Mouse (Mus musculus): ENCODE measurements around the gene Mrpl20. TPM values are rescaled to one million over a fixed set of nuclear protein-coding genes. Genes with fewer than 3 reads are reported as not detected.
A peak's percentile ranks its signal among the peaks of the same experiment; 100 is the strongest.

The Mrpl20 gene
- polyA plus RNA-seq, 1 experiment from 2014 or later, result 186 TPM

- H3K27me3 ChIP-seq (replicated peaks; ENCODE audit: insufficient read depth, low read length), result no peaks in the 10 kb centered on the region
- TF ChIP-seq EP300 (IDR thresholded peaks at IDR 0.05) (no peak), CTCF (IDR thresholded peaks at IDR 0.05) (no peak)
- H3K9ac ChIP-seq (replicated peaks; ENCODE audit: low read depth), result peak overlapping the region; percentile 78
- peak overlapping the region; percentile 98 for H3K4me2 ChIP-seq (replicated peaks; ENCODE audit: low read depth, low read length)
- H3K9me3 ChIP-seq (ENCODE audit: low read length), result no peaks in the 10 kb centered on the region
- H3K4me1 ChIP-seq (ENCODE audit: insufficient read depth, low read depth, low read length), result peaks cover 6% of the 10 kb centered on the region; the same call in 1 of the 2 replicates
- DNase-seq (ENCODE audit: low spot score) (no peak), ATAC-seq (peak; percentile 7; the same call in 1 of the 2 replicates)
- under 1% methylated on average over 25 of the region's 25 CpGs for WGBS
- peak overlapping the region; percentile 71 for H3K27ac ChIP-seq (ENCODE audit: low read length)
- H3K36me3 ChIP-seq (ENCODE audit: insufficient read depth, low read length), result no peaks in the 10 kb centered on the region
- peak overlapping the region; percentile 76 for H3K4me3 ChIP-seq (ENCODE audit: low read depth, low read length)
Observed at GRCm38 (mm10) chr4:155831831-155832230, 29.2 kb downstream of the Mrpl20 start.

GRCm38 (mm10) chr4:155832321-155832720, 29.6 kb downstream of the Mrpl20 start:
- ATAC-seq (no peak), DNase-seq (ENCODE audit: low spot score) (no peak)
- H3K9me3 ChIP-seq (ENCODE audit: low read length), result no peaks in the 10 kb centered on the region
- peak overlapping the region; percentile 98 for H3K4me2 ChIP-seq (replicated peaks; ENCODE audit: low read depth, low read length)
- H3K4me3 ChIP-seq (ENCODE audit: low read depth, low read length), result peak overlapping the region; percentile 76
- H3K4me1 ChIP-seq (ENCODE audit: insufficient read depth, low read depth, low read length), result peaks cover 6% of the 10 kb centered on the region; the same call in 1 of the 2 replicates
- peak overlapping the region; percentile 78 for H3K9ac ChIP-seq (replicated peaks; ENCODE audit: low read depth)
- WGBS, result 48% methylated on average over 10 of the region's 10 CpGs
- no peaks in the 10 kb centered on the region for H3K27me3 ChIP-seq (replicated peaks; ENCODE audit: insufficient read depth, low read length)
- H3K27ac ChIP-seq (ENCODE audit: low read length), result peak overlapping the region; percentile 71; the same call in 1 of the 2 replicates
- H3K36me3 ChIP-seq (ENCODE audit: insufficient read depth, low read length), result no peaks in the 10 kb centered on the region
- no peak for TF ChIP-seq EP300 (IDR thresholded peaks at IDR 0.05)
- no peak for TF ChIP-seq CTCF (IDR thresholded peaks at IDR 0.05)

- Histone ChIP-seq H3K36me3 (ENCODE audit: insufficient read depth, low read length) (no peaks in the 10 kb centered on the region), H3K27ac (ENCODE audit: low read length) (peak overlapping the region; percentile 51; the same call in 1 of the 2 replicates), H3K4me1 (ENCODE audit: insufficient read depth, low read depth, low read length) (peaks cover 6% of the 10 kb centered on the region; the same call in 1 of the 2 replicates), H3K4me3 (ENCODE audit: low read depth, low read length) (no peak overlapping the region), H3K4me2 (replicated peaks; ENCODE audit: low read depth, low read length) (no peak overlapping the region), H3K9ac (replicated peaks; ENCODE audit: low read depth) (no peak overlapping the region), H3K9me3 (ENCODE audit: low read length) (no peaks in the 10 kb centered on the region), H3K27me3 (replicated peaks; ENCODE audit: insufficient read depth, low read length) (no peaks in the 10 kb centered on the region)
- 87% methylated on average over 4 of the region's 4 CpGs for WGBS
- TF ChIP-seq CTCF (IDR thresholded peaks at IDR 0.05), result no peak
- no peak for TF ChIP-seq EP300 (IDR thresholded peaks at IDR 0.05)
- DNase-seq (ENCODE audit: low spot score) (no peak), ATAC-seq (no peak)
Observed at GRCm38 (mm10) chr4:155833234-155833633, 30.6 kb downstream of the Mrpl20 start.

GRCm38 (mm10) chr4:155833836-155834235, 31.2 kb downstream of the Mrpl20 start:
- no peak for TF ChIP-seq EP300 (IDR thresholded peaks at IDR 0.05)
- TF ChIP-seq CTCF (IDR thresholded peaks at IDR 0.05), result peak; percentile 78
- DNase-seq (ENCODE audit: low spot score), result peak; percentile 93
- no peak overlapping the region for H3K9ac ChIP-seq (replicated peaks; ENCODE audit: low read depth)

GRCm38 (mm10) chr4:155837404-155838010, 34.8 kb downstream of the Mrpl20 start:
- Histone ChIP-seq H3K9ac (replicated peaks; ENCODE audit: low read depth) (no peak overlapping the region), H3K27ac (ENCODE audit: low read length) (peak overlapping the region; percentile 92), H3K4me3 (ENCODE audit: low read depth, low read length) (no peak overlapping the region), H3K4me1 (ENCODE audit: insufficient read depth, low read depth, low read length) (peaks cover 6% of the 10 kb centered on the region; the same call in 1 of the 2 replicates), H3K4me2 (replicated peaks; ENCODE audit: low read depth, low read length) (no peak overlapping the region), H3K36me3 (ENCODE audit: insufficient read depth, low read length) (no peaks in the 10 kb centered on the region), H3K27me3 (replicated peaks; ENCODE audit: insufficient read depth, low read length) (no peaks in the 10 kb centered on the region), H3K9me3 (ENCODE audit: low read length) (no peaks in the 10 kb centered on the region)
- ATAC-seq (no peak), DNase-seq (ENCODE audit: low spot score) (peak; percentile 64)
- TF ChIP-seq EP300 (IDR thresholded peaks at IDR 0.05), result no peak
- no peak for TF ChIP-seq CTCF (IDR thresholded peaks at IDR 0.05)
- 42% methylated on average over 11 of the region's 11 CpGs for WGBS

More at GRCm38 (mm10) chr4:155833836-155834235, 31.2 kb downstream of the Mrpl20 start:
- Histone ChIP-seq H3K4me2 (replicated peaks; ENCODE audit: low read depth, low read length) (no peak overlapping the region), H3K4me3 (ENCODE audit: low read depth, low read length) (no peak overlapping the region), H3K27me3 (replicated peaks; ENCODE audit: insufficient read depth, low read length) (no peaks in the 10 kb centered on the region), H3K9me3 (ENCODE audit: low read length) (no peaks in the 10 kb centered on the region), H3K27ac (ENCODE audit: low read length) (peak overlapping the region; percentile 51), H3K4me1 (ENCODE audit: insufficient read depth, low read depth, low read length) (peaks cover 6% of the 10 kb centered on the region; the same call in 1 of the 2 replicates), H3K36me3 (ENCODE audit: insufficient read depth, low read length) (no peaks in the 10 kb centered on the region)
- WGBS, result 18% methylated on average over 2 of the region's 2 CpGs
- ATAC-seq, result peak; percentile 20

GRCm38 (mm10) chr4:155838187-155839153, 35.8 kb downstream of the Mrpl20 start:
- Histone ChIP-seq H3K27me3 (replicated peaks; ENCODE audit: insufficient read depth, low read length) (no peaks in the 10 kb centered on the region), H3K36me3 (ENCODE audit: insufficient read depth, low read length) (no peaks in the 10 kb centered on the region), H3K27ac (ENCODE audit: low read length) (peak overlapping the region; percentile 92), H3K9ac (replicated peaks; ENCODE audit: low read depth) (no peak overlapping the region), H3K4me1 (ENCODE audit: insufficient read depth, low read depth, low read length) (peaks cover 5% of the 10 kb centered on the region; the same call in 1 of the 2 replicates), H3K4me3 (ENCODE audit: low read depth, low read length) (no peak overlapping the region), H3K9me3 (ENCODE audit: low read length) (no peaks in the 10 kb centered on the region), H3K4me2 (replicated peaks; ENCODE audit: low read depth, low read length) (peak overlapping the region; percentile 20; the same call in 1 of the 2 replicates)
- peak; percentile 93 for DNase-seq (ENCODE audit: low spot score)
- ATAC-seq, result peak; percentile 27
- 42% methylated on average over 8 of the region's 8 CpGs for WGBS
- TF ChIP-seq EP300 (IDR thresholded peaks at IDR 0.05), result no peak
- TF ChIP-seq CTCF (IDR thresholded peaks at IDR 0.05), result no peak

Measured in lung, postnatal 0 days (tissue).